8 mouse cellular contexts compared by ENCODE assay signal in the genomic region with DNA sequence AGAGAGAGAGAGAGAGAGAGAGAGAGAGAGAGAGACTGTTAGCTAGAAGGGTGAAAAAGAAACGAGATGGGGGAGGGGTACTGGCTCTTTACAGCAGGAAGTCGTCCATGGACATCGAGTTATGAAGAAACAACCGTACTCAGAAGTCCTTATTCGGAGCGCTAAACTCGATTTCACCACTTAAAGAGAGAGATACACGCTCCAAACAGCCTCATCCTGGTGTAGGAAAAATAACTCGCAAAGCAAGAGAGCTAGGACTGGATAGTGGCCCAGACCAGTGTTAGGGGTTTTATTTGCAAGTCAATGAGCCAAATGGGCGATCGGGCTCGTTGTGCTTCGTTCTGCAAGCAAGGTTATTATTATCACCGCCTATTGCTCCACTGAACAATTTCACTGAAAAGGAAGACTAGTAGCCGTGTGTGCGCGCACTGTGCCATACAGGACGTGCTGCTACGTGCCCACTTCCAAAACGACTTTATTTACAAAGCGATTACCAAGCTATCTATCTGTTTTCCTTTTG. TPM values are rescaled to one million over a fixed set of nuclear protein-coding genes. Genes with fewer than 3 reads are reported as not detected.
DNase-seq lines count a peak whose midpoint lies in the region; ATAC-seq and TF ChIP-seq lines count a peak whose summit lies in the region.

No protein-coding gene starts in this region.

- no peak; the same call in 1 of the 2 replicates for ATAC-seq in kidney, postnatal 0 days (replicated peaks; ENCODE audit: low FRiP score, low read depth)
- peak; percentile 4 for ATAC-seq in stomach, embryonic 14.5 days (ENCODE audit: insufficient number of reproducible peaks, insufficient read depth, low FRiP score, low read depth)

- no peak for TF ChIP-seq CTCF in C2C12 (IDR thresholded peaks at IDR 0.05; ENCODE audit: control insufficient read depth, insufficient read depth, insufficient read length)
- no peak for TF ChIP-seq CTCF in cortical plate, adult 2 months (IDR thresholded peaks at IDR 0.05; ENCODE audit: extremely low read depth, insufficient read depth, low read length)
- no peak for TF ChIP-seq CTCF in kidney, postnatal 0 days (IDR thresholded peaks at IDR 0.05; ENCODE audit: low read depth)

- peak overlapping the region; percentile 36 for H3ac ChIP-seq in C2C12 (ENCODE audit: control insufficient read depth, insufficient read length, low read depth)

- peak overlapping the region; percentile 77 for H3K4me2 ChIP-seq in kidney, postnatal 0 days (ENCODE audit: low read length)
- H3K4me2 ChIP-seq in stomach, embryonic 14.5 days (replicated peaks; ENCODE audit: low read depth, low read length), result peak overlapping the region; percentile 86

- peak overlapping the region; percentile 92 for H3K4me3 ChIP-seq in C2C12 (ENCODE audit: insufficient read depth, poor library complexity, severe bottlenecking)
- H3K4me3 ChIP-seq in cortical plate, adult 2 months (ENCODE audit: insufficient read depth, low read length), result peak overlapping the region; percentile 75
- peak overlapping the region; percentile 99 for H3K4me3 ChIP-seq in kidney, postnatal 0 days (replicated peaks; ENCODE audit: low read depth, low read length)
- peak overlapping the region; percentile 94 for H3K4me3 ChIP-seq in stomach, embryonic 14.5 days (ENCODE audit: low read depth, low read length)

- no peak for TF ChIP-seq POLR2A in cortical plate, adult 2 months (IDR thresholded peaks at IDR 0.05; ENCODE audit: extremely low read depth, insufficient read depth, low read length)

- under 1% methylated on average over 21 of the region's 21 CpGs for WGBS in kidney, postnatal 0 days
- WGBS in stomach, embryonic 14.5 days, result under 1% methylated on average over 21 of the region's 21 CpGs

- H3K27ac ChIP-seq in cortical plate, adult 2 months (ENCODE audit: insufficient read depth, low read length), result peak overlapping the region; percentile 41
- peak overlapping the region; percentile 100 for H3K27ac ChIP-seq in kidney, postnatal 0 days
- peak overlapping the region; percentile 99 for H3K27ac ChIP-seq in stomach, embryonic 14.5 days (ENCODE audit: low read length)

- DNase-seq in cerebellum, postnatal 10 days, result peak; percentile 67 to 81
- no peak for DNase-seq in cerebellum, adult 9-11 months
- DNase-seq in heart, adult 9 months (ENCODE audit: low spot score in 2 of 2), result peak; percentile 57 to 64
- DNase-seq in kidney, postnatal 0 days (ENCODE audit: low spot score), result peak; percentile 64
- DNase-seq in lung, postnatal 14 days, result peak; percentile 48

- H3K9ac ChIP-seq in kidney, postnatal 0 days (ENCODE audit: low read depth, low read length), result peak overlapping the region; percentile 96
- peak overlapping the region; percentile 46; the same call in 1 of the 2 replicates for H3K9ac ChIP-seq in stomach, embryonic 14.5 days (replicated peaks; ENCODE audit: low read depth, low read length)

- peaks cover 36% of the 10 kb centered on the region for H3K79me2 ChIP-seq in C2C12 (ENCODE audit: control insufficient read depth, insufficient read depth)

- H3K79me3 ChIP-seq in C2C12 (ENCODE audit: low read depth), result peaks cover 32% of the 10 kb centered on the region

- H3K9me3 ChIP-seq in kidney, postnatal 0 days (replicated peaks; ENCODE audit: low read length), result no peaks in the 10 kb centered on the region
- no peaks in the 10 kb centered on the region for H3K9me3 ChIP-seq in stomach, embryonic 14.5 days (ENCODE audit: control insufficient read depth, low read depth, low read length)

- H3K27me3 ChIP-seq in C2C12 (ENCODE audit: control insufficient read depth, insufficient read depth, insufficient read length), result no peaks in the 10 kb centered on the region
- H3K27me3 ChIP-seq in kidney, postnatal 0 days (ENCODE audit: insufficient read depth, low read length), result no peaks in the 10 kb centered on the region
- H3K27me3 ChIP-seq in stomach, embryonic 14.5 days (ENCODE audit: control insufficient read depth, insufficient read depth, low read length), result no peaks in the 10 kb centered on the region

- H3K4me1 ChIP-seq in cortical plate, adult 2 months (ENCODE audit: control insufficient read depth, insufficient read depth, low read length), result no peaks in the 10 kb centered on the region
- no peaks in the 10 kb centered on the region for H3K4me1 ChIP-seq in kidney, postnatal 0 days (replicated peaks; ENCODE audit: insufficient read depth, low read length)
- peaks cover 12% of the 10 kb centered on the region; the same call in 1 of the 2 replicates for H3K4me1 ChIP-seq in stomach, embryonic 14.5 days (ENCODE audit: control insufficient read depth, insufficient read depth, low read length)

- H3K36me3 ChIP-seq in C2C12 (ENCODE audit: control insufficient read depth, insufficient read depth), result peaks cover 27% of the 10 kb centered on the region
- no peaks in the 10 kb centered on the region for H3K36me3 ChIP-seq in kidney, postnatal 0 days (ENCODE audit: insufficient read depth, low read length)
- peaks cover 3% of the 10 kb centered on the region; the same call in 1 of the 2 replicates for H3K36me3 ChIP-seq in stomach, embryonic 14.5 days (ENCODE audit: control insufficient read depth, insufficient read depth, low read length)

TF ChIP-seq in C2C12, 6 proteins besides CTCF, POLR2A, EP300 and RAD21:
- TF ChIP-seq MAX (IDR thresholded peaks at IDR 0.05) (no peak), MYOD1 (IDR thresholded peaks at IDR 0.05; ENCODE audit: control insufficient read depth, insufficient read length, low read depth) (no peak), USF1 (IDR thresholded peaks at IDR 0.05; ENCODE audit: low read depth) (no peak), MYOG (IDR thresholded peaks at IDR 0.05; ENCODE audit: control insufficient read depth, extremely low read depth, insufficient read length) (no peak), FOSL1 (IDR thresholded peaks at IDR 0.05; ENCODE audit: insufficient read depth, low read length, poor library complexity, severe bottlenecking) (no peak), CEBPB (IDR thresholded peaks at IDR 0.05; ENCODE audit: low read depth) (no peak)

RNA-seq across cellular contexts. Expression of gene Cited2, which starts 1.4 kb away (rescaled TPM):
- polyA plus RNA-seq in C2C12 (2012; fragmentation: generic; extraction: Trizol), result 136 TPM
- polyA plus RNA-seq in cortical plate, adult 2 months (2012; rRNA removed), result 36.0 and 41.9 TPM in 2 replicates
- 86.1 and 94.8 TPM in 2 replicates for polyA plus RNA-seq in kidney, postnatal 0 days (2015; fragmentation: Nextera tagmentation; extraction: Ambion mirVana)
- 32.9 and 38.3 TPM in 2 replicates for polyA plus RNA-seq in stomach, embryonic 14.5 days (2014; fragmentation: Nextera tagmentation; extraction: Ambion mirVana)

Comparison
In these comparisons a context has a peak if more than half of its experiments do, and no peak if none do; other contexts are left out.
1. H3K27ac ChIP-seq: peak in every context shown above with its lines; median percentile 100 in kidney, postnatal 0 days; 99 in stomach, embryonic 14.5 days; 41 in cortical plate, adult 2 months.